Mouse (Mus musculus) ES-E14 (cell line): ENCODE measurements around the gene St6galnac3.

Experiments used
- CHD2 ChIP-seq: IDR thresholded peaks from 2 replicates; pipeline ENCODE4 v1.6.1; 2014; ENCODE audit warnings: mild to moderate bottlenecking, low read depth, low read length, inconsistent platforms
- MAFK ChIP-seq: IDR thresholded peaks from 2 replicates; pipeline ENCODE4 v1.6.1; 2014; ENCODE audit warnings: mild to moderate bottlenecking, low read depth, low read length, inconsistent platforms; ENCODE audit not compliant: insufficient read depth

GRCm38 (mm10) chr3:153296375-153297068 is 428.5 kb downstream of the St6galnac3 start:
- no peak for TF ChIP-seq MAFK
- no peak for TF ChIP-seq CHD2
